Mouse (Mus musculus) heart, adult 11 months (tissue): ENCODE results near the gene Qrfp.
A peak's percentile ranks its signal among the peaks of the same experiment; 100 is the strongest.

Experiments used
- DNase-seq: peaks from one replicate; pipeline ENCODE4 v3.0.0; 2022

Qrfp gene

GRCm38 (mm10) chr2:31810444-31810843 is at the start of gene Qrfp:
Gene Qrfp, minus strand, starts transcription at chr2:31810580.
- DNase-seq: no peak

- DNase-seq: no peak
Observed at GRCm38 (mm10) chr2:31858500-31858899, 48.1 kb upstream of the Qrfp start.

GRCm38 (mm10) chr2:31857180-31857579 is 46.8 kb upstream of the Qrfp start:
- DNase-seq: no peak

- no peak for DNase-seq
Observed at GRCm38 (mm10) chr2:31855991-31856390, 45.6 kb upstream of the Qrfp start.

- DNase-seq: no peak
Observed at GRCm38 (mm10) chr2:31850141-31850540, 39.8 kb upstream of the Qrfp start.

- DNase-seq: no peak
Observed at GRCm38 (mm10) chr2:31847908-31848307, 37.5 kb upstream of the Qrfp start.

- DNase-seq: no peak
Observed at GRCm38 (mm10) chr2:31846692-31847660, 36.6 kb upstream of the Qrfp start.

GRCm38 (mm10) chr2:31845896-31846691 is 35.7 kb upstream of the Qrfp start, which contains the start of gene Fibcd1:
Gene Fibcd1, minus strand, starts transcription at chr2:31846005.
- DNase-seq: no peak

- DNase-seq: no peak
Observed at GRCm38 (mm10) chr2:31845512-31845895, 35.1 kb upstream of the Qrfp start.

- DNase-seq: no peak
Observed at GRCm38 (mm10) chr2:31844729-31845136, 34.4 kb upstream of the Qrfp start.

- no peak for DNase-seq
Observed at GRCm38 (mm10) chr2:31838868-31839267, 28.5 kb upstream of the Qrfp start.

- DNase-seq: no peak
Observed at GRCm38 (mm10) chr2:31836985-31837384, 26.6 kb upstream of the Qrfp start.

GRCm38 (mm10) chr2:31836091-31836490 is 25.7 kb upstream of the Qrfp start:
- no peak for DNase-seq

- DNase-seq: no peak
Observed at GRCm38 (mm10) chr2:31828311-31828825, 18.0 kb upstream of the Qrfp start.

GRCm38 (mm10) chr2:31827877-31828276 is 17.5 kb upstream of the Qrfp start:
- no peak for DNase-seq

- no peak for DNase-seq
Observed at GRCm38 (mm10) chr2:31826094-31827085, 16.0 kb upstream of the Qrfp start.

GRCm38 (mm10) chr2:31825469-31825911 is 15.1 kb upstream of the Qrfp start:
- DNase-seq: no peak

- no peak for DNase-seq
Observed at GRCm38 (mm10) chr2:31823933-31824730, 13.8 kb upstream of the Qrfp start.

GRCm38 (mm10) chr2:31822524-31823371 is 12.4 kb upstream of the Qrfp start:
- no peak for DNase-seq

GRCm38 (mm10) chr2:31815367-31815766 is 5.0 kb upstream of the Qrfp start:
- DNase-seq: peak; percentile 95
